Mouse (Mus musculus) intestine, embryonic 15.5 days (tissue): ENCODE results near the gene Piezo1. TPM values are rescaled to one million over a fixed set of nuclear protein-coding genes. Genes with fewer than 3 reads are reported as not detected.
A peak's percentile ranks its signal among the peaks of the same experiment; 100 is the strongest.

Experiments used
- ATAC-seq: fragments of 200-750 bp; cut with Nextera tagmentation; 2 replicates; pipeline ENCODE4 v1.8.0; 2017; ENCODE audit warnings: moderate TSS enrichment, moderate library complexity
- H3K27ac ChIP-seq: fragments of 300-500 bp; sonication (generic); 2 replicates; pipeline ENCODE4 v1.5.1; 2015; ENCODE audit warnings: mild to moderate bottlenecking, inconsistent platforms
- H3K27me3 ChIP-seq: fragments of 300-500 bp; sonication (generic); replicated peaks from 2 replicates; pipeline ENCODE4 v1.6.1; 2015; ENCODE audit warnings: inconsistent platforms
- H3K36me3 ChIP-seq: fragments of 300-500 bp; sonication (generic); 2 replicates; pipeline ENCODE4 v1.6.1; 2015; ENCODE audit warnings: inconsistent platforms
- H3K4me1 ChIP-seq: fragments of 300-500 bp; sonication (generic); replicated peaks from 2 replicates; pipeline ENCODE4 v1.6.1; 2015; ENCODE audit warnings: inconsistent platforms
- H3K4me2 ChIP-seq: fragments of 300-500 bp; sonication (generic); replicated peaks from 2 replicates; pipeline ENCODE4 v1.6.1; 2015; ENCODE audit warnings: mild to moderate bottlenecking, inconsistent platforms
- H3K4me3 ChIP-seq: fragments of 300-500 bp; sonication (generic); replicated peaks from 2 replicates; pipeline ENCODE4 v1.5.1; 2015; ENCODE audit warnings: inconsistent platforms
- H3K9ac ChIP-seq: fragments of 300-500 bp; sonication (generic); 2 replicates; pipeline ENCODE4 v1.6.1; 2015; ENCODE audit warnings: inconsistent platforms
- H3K9me3 ChIP-seq: fragments of 300-500 bp; sonication (generic); 2 replicates; pipeline ENCODE4 v1.6.1; 2016; ENCODE audit warnings: inconsistent platforms
- WGBS: fragments of 180-500 bp; shearing (Covaris S2); methylation state at CpG from one replicate; pipeline ENCODE4 v1.1.7; 2015; 5-methylcytosine and 5-hydroxymethylcytosine counted together
- polyA plus RNA-seq: library from polyadenylated mRNA; unstranded; fragments of >200 nt; fragmentation: Nextera tagmentation; extraction: Ambion mirVana; gene quantifications from 2 replicates; pipeline ENCODE4 v1.2.1, GENCODE M21; 2015

Gene Piezo1
- 10.8 and 12.2 TPM in 2 replicates for polyA plus RNA-seq

- H3K36me3 ChIP-seq: no peaks in the 10 kb centered on the region
- peak; percentile 89 for ATAC-seq
- peak within 1 kb of the TSS; percentile 92 for H3K4me2 ChIP-seq
- H3K27me3 ChIP-seq: no peaks in the 10 kb centered on the region
- no peaks in the 10 kb centered on the region for H3K9me3 ChIP-seq
- peak within 1 kb of the TSS; percentile 87 for H3K4me3 ChIP-seq
- 12% methylated on average over 44 of the region's 56 CpGs for WGBS
- peak within 1 kb of the TSS; percentile 90 for H3K27ac ChIP-seq
- H3K4me1 ChIP-seq: peaks cover 48% of the 10 kb centered on the region
- H3K9ac ChIP-seq: peak within 1 kb of the TSS; percentile 85
Observed at GRCm38 (mm10) chr8:122551265-122552051, at the start of gene Piezo1. Gene Piezo1 (minus strand): TSS chr8:122551329.

GRCm38 (mm10) chr8:122600666-122601065 lies 49.5 kb upstream of the Piezo1 start:
- H3K9me3 ChIP-seq: no peaks in the 10 kb centered on the region
- no peaks in the 10 kb centered on the region; the same call in none of the 2 replicates for H3K36me3 ChIP-seq
- H3K4me2 ChIP-seq: no peak overlapping the region
- no peak overlapping the region for H3K27ac ChIP-seq
- H3K9ac ChIP-seq: no peak overlapping the region
- ATAC-seq: no peak
- no peak overlapping the region for H3K4me3 ChIP-seq
- no peaks in the 10 kb centered on the region for H3K27me3 ChIP-seq
- H3K4me1 ChIP-seq: no peaks in the 10 kb centered on the region
- WGBS: 95% methylated on average over 9 of the region's 9 CpGs

GRCm38 (mm10) chr8:122596031-122596430 lies 44.9 kb upstream of the Piezo1 start:
- Histone ChIP-seq H3K27me3 (no peaks in the 10 kb centered on the region), H3K4me1 (no peaks in the 10 kb centered on the region), H3K4me2 (no peak overlapping the region), H3K27ac (no peak overlapping the region), H3K4me3 (no peak overlapping the region), H3K36me3 (no peaks in the 10 kb centered on the region; the same call in none of the 2 replicates), H3K9me3 (no peaks in the 10 kb centered on the region), H3K9ac (no peak overlapping the region)
- 64% methylated on average over 4 of the region's 4 CpGs for WGBS
- no peak for ATAC-seq

GRCm38 (mm10) chr8:122593783-122594507 lies 42.8 kb upstream of the Piezo1 start:
- H3K36me3 ChIP-seq: no peaks in the 10 kb centered on the region; the same call in 1 of the 2 replicates
- no peak overlapping the region for H3K4me3 ChIP-seq
- no peak overlapping the region for H3K27ac ChIP-seq
- H3K27me3 ChIP-seq: no peaks in the 10 kb centered on the region
- WGBS: 74% methylated on average over 19 of the region's 19 CpGs
- H3K9me3 ChIP-seq: no peaks in the 10 kb centered on the region
- ATAC-seq: no peak
- H3K9ac ChIP-seq: no peak overlapping the region
- no peaks in the 10 kb centered on the region for H3K4me1 ChIP-seq
- H3K4me2 ChIP-seq: no peak overlapping the region

GRCm38 (mm10) chr8:122593240-122593639 lies 42.1 kb upstream of the Piezo1 start:
- Histone ChIP-seq H3K4me2 (no peak overlapping the region), H3K4me1 (no peaks in the 10 kb centered on the region), H3K27me3 (no peaks in the 10 kb centered on the region), H3K36me3 (no peaks in the 10 kb centered on the region), H3K27ac (no peak overlapping the region), H3K9ac (no peak overlapping the region), H3K4me3 (no peak overlapping the region), H3K9me3 (no peaks in the 10 kb centered on the region)
- whole genome bisulfite sequencing: 61% methylated on average over 12 of the region's 12 CpGs
- no peak for ATAC-seq

DNA sequence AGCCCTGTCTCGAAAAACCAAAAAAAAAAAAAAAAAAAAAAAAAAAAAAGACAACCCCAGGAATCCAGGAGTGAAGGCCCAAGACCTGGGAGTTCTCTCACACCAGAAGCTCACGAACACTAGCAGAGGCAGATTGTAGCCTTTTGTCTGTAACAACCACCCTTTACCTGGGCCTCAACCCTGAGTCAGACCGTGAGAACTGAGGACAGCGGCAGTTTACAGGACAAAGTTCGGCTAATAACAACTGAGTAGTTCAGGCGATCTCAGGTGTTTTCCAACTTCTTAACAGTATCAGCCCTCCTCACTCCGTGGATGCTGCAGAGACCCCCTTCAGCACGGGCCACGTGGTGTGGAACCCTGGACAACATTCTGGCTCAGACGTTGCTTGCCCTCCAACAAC lies 35.6 kb upstream of the Piezo1 start:
- peak; percentile 59 for ATAC-seq
- Histone ChIP-seq H3K4me2 (peak overlapping the region; percentile 41; the same call in 1 of the 2 replicates), H3K4me1 (peaks cover 34% of the 10 kb centered on the region), H3K27ac (peak overlapping the region; percentile 91), H3K9me3 (no peaks in the 10 kb centered on the region), H3K36me3 (no peaks in the 10 kb centered on the region), H3K27me3 (no peaks in the 10 kb centered on the region), H3K4me3 (no peak overlapping the region), H3K9ac (peak overlapping the region; percentile 13; the same call in 1 of the 2 replicates)
- 59% methylated on average over 10 of the region's 10 CpGs for WGBS

DNA sequence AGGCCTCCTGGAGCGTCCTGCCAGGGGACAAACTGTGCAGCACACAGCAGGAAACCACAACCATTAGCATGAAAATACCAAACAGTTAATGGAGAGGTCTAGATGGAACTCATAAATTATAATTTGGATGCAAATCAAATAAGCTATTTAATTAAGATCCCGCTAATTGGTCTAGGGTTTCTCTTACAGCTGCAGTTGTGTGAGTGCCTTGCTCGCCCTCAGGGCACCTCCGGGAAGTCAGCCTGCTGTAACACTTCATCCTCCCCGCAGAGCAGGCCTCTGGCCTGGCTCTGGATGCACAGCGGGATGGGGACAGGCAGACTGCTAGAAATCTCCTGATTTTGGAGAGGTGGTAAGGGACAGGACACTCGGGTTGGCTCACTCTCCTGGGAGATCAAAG lies 35.0 kb upstream of the Piezo1 start:
- Histone ChIP-seq H3K27ac (peak overlapping the region; percentile 91), H3K9me3 (no peaks in the 10 kb centered on the region), H3K9ac (no peak overlapping the region), H3K4me1 (peaks cover 34% of the 10 kb centered on the region), H3K27me3 (no peaks in the 10 kb centered on the region), H3K4me2 (0 out of 2 replicates have a peak overlapping the region, but pooled peaks have one; percentile 41), H3K36me3 (no peaks in the 10 kb centered on the region), H3K4me3 (no peak overlapping the region)
- ATAC-seq: no peak
- 72% methylated on average over 7 of the region's 7 CpGs for WGBS

DNA sequence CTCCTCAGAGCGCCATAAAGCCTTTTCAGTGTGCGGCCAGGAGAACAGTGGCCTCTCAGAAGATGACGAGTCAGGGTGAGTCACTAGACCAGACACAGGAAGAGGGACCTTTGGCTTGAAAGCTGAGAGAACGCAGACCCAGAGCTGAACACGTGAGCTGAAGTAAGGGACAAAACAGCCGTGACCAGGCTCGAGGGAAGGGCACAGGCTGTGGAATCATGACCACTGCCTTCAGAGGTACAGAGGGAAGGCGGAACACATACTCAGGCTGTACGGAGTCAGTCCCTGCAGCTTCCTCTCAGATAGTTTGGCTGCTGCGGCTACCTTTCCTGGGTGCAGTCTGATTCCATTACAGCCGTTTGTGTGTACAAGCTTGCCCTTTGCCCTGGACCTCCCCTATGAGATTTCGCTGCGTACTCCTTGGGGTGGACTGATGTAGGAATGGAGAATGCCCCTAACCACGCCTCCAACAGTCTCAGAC lies 34.3 kb upstream of the Piezo1 start:
- Histone ChIP-seq H3K36me3 (no peaks in the 10 kb centered on the region), H3K9ac (no peak overlapping the region)
- peak; percentile 79 for ATAC-seq

DNA sequence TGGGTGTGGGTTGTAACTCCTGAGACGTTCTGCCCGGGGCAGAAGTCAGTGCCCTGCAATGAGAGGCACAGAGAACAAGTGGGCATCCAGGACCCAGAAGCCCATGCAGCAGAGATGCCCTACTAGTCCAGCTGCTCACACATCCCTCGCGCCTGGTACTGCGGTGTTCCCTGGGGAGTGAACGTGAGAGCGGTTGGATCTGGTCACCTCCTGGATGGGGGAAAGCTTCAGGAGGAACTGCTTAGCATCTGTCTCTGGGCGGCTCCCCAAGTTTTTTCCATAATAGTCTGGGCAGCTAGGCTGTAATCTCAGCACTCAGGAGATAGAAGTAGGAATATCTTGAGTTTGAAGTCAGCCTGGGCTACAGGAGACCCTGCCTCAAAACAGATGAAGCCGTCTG lies 33.9 kb upstream of the Piezo1 start:
- Histone ChIP-seq H3K27me3 (no peaks in the 10 kb centered on the region), H3K9ac (no peak overlapping the region), H3K4me1 (peaks cover 34% of the 10 kb centered on the region), H3K4me3 (no peak overlapping the region), H3K9me3 (no peaks in the 10 kb centered on the region), H3K36me3 (no peaks in the 10 kb centered on the region), H3K4me2 (peak overlapping the region; percentile 41; the same call in 1 of the 2 replicates), H3K27ac (peak overlapping the region; percentile 91)
- 80% methylated on average over 9 of the region's 9 CpGs for WGBS
- ATAC-seq: 0 out of 2 replicates have a peak, but pooled peaks have one; percentile 2

More for the DNA sequence above, 34.3 kb upstream of the Piezo1 start:
- Histone ChIP-seq H3K27me3 (no peaks in the 10 kb centered on the region), H3K27ac (peak overlapping the region; percentile 91), H3K4me2 (peak overlapping the region; percentile 41; the same call in 1 of the 2 replicates), H3K9me3 (no peaks in the 10 kb centered on the region), H3K4me3 (no peak overlapping the region), H3K4me1 (peaks cover 34% of the 10 kb centered on the region)
- 27% methylated on average over 14 of the region's 14 CpGs for WGBS

- H3K36me3 ChIP-seq: no peaks in the 10 kb centered on the region
- no peak overlapping the region for H3K4me2 ChIP-seq
- H3K27ac ChIP-seq: no peak overlapping the region
- no peak for ATAC-seq
- peaks cover 36% of the 10 kb centered on the region for H3K4me1 ChIP-seq
- no peaks in the 10 kb centered on the region for H3K27me3 ChIP-seq
- no peaks in the 10 kb centered on the region for H3K9me3 ChIP-seq
- H3K9ac ChIP-seq: no peak overlapping the region
- 40% methylated on average over 15 of the region's 15 CpGs for WGBS
- no peak overlapping the region for H3K4me3 ChIP-seq
Observed at GRCm38 (mm10) chr8:122580926-122581325, 29.8 kb upstream of the Piezo1 start.

DNA sequence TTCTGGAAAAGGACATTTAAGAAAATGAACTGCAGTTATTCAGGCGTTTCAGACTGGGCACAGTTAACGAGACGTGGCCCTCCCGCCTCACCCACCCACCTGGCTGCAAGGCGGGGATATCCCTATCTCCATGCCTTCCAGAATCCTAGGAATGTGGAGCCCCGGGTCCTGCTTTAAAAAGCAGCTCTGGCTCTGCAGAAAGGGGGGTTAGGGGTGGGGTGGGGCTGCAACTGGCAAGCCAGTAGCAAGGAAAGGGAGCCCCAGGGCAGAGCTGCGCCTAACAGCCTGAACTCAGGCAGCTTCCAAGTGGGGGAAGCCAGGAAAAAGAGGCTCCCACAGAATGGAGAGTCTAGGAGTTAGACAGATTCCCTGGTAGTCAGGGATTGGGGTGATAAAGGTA lies 28.1 kb upstream of the Piezo1 start:
- Histone ChIP-seq H3K4me2 (no peak overlapping the region), H3K27me3 (no peaks in the 10 kb centered on the region), H3K4me1 (peaks cover 34% of the 10 kb centered on the region), H3K4me3 (no peak overlapping the region), H3K27ac (no peak overlapping the region), H3K36me3 (no peaks in the 10 kb centered on the region), H3K9ac (no peak overlapping the region), H3K9me3 (no peaks in the 10 kb centered on the region)
- WGBS: 31% methylated on average over 7 of the region's 7 CpGs
- no peak for ATAC-seq

GRCm38 (mm10) chr8:122577116-122577515 lies 26.0 kb upstream of the Piezo1 start:
- Histone ChIP-seq H3K27ac (peak overlapping the region; percentile 85), H3K4me1 (peaks cover 37% of the 10 kb centered on the region), H3K4me2 (peak overlapping the region; percentile 81), H3K27me3 (no peaks in the 10 kb centered on the region), H3K4me3 (peak overlapping the region; percentile 77), H3K9ac (peak overlapping the region; percentile 5; the same call in 1 of the 2 replicates), H3K9me3 (no peaks in the 10 kb centered on the region), H3K36me3 (peaks cover 6% of the 10 kb centered on the region)
- ATAC-seq: peak; percentile 8
- 28% methylated on average over 10 of the region's 10 CpGs for WGBS
